Mouse (Mus musculus) lung, postnatal 14 days (tissue): ENCODE results near the gene Zbtb17.
A peak's percentile ranks its signal among the peaks of the same experiment; 100 is the strongest.

Experiments
- DNase-seq: peaks from one replicate; pipeline ENCODE4 v3.0.0; 2021

Zbtb17 gene

DNA sequence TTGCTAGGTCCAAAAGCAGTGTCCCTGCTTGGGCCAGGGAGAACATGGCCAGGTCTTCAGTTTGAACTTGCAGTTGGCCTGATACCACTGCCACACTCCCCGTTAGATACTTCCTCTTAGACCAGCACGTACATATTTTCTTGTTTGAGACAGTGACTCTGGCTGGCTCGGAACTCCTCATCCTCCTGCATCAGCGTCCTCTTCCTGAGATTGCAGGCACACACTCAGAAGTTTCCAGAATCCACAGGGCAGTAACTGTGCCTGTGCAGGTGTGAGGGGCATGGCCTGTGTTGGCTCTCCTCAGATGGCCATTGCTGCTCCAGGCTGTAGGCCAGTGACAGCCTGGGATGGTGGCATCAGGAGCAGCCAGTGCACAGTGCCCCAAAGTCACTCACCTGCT lies 16.0 kb downstream of the Zbtb17 start:
- no peak for DNase-seq

DNA sequence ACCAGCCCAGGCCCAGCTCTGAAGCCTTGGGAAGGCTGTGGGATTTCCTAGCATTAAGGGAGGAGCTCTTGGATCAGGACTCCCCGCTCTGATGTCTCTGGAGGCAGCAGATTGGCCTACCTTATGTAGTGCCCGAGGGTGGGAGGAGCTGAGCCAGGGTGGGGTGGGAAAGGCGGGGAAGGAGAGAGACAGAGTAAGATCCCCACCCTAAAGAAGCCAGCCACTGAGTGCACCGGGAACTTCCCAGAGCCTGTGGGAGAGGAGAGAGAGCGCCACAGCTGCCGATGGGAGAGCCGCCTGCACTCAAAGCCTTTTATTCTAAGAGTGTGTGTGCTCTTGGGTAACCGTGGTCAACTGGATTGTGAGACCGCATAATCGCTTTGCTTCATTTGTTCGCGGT lies 16.6 kb downstream of the Zbtb17 start:
- no peak for DNase-seq

DNA sequence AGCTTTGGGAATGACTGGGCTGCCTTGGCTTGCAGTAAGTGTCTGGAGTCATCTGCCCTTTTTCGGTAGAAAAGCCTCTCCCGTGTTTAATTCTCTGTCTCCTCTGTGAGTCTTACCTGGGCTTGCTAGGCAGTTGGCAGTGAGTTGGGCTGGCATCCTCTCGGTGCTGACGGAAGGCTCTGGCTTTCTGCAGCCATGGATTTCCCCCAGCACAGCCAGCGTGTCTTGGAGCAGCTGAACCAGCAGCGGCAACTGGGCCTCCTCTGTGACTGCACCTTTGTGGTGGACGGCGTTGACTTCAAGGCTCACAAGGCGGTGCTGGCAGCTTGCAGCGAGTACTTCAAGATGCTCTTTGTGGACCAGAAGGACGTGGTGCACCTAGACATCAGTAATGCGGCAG lies 17.1 kb downstream of the Zbtb17 start:
- no peak for DNase-seq

DNA sequence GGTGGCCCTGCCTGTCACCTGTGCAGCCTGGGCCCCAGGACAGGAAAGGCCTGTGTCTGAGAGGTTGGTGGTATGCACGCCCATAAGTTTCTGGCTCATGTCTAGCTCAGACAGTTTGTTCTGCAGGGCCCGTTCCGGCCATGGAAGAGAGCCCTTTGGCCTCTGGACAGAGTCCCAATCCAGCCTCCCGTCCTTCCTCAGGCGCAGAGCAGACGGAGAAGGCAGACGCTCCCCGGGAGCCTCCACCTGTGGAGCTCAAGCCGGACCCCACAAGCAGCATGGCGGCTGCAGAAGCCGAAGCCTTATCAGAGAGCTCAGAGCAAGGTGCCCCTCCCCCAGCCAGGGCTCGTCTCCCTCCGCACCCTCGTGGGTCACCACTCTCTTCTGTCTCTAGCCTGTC lies 19.0 kb downstream of the Zbtb17 start:
- no peak for DNase-seq

DNA sequence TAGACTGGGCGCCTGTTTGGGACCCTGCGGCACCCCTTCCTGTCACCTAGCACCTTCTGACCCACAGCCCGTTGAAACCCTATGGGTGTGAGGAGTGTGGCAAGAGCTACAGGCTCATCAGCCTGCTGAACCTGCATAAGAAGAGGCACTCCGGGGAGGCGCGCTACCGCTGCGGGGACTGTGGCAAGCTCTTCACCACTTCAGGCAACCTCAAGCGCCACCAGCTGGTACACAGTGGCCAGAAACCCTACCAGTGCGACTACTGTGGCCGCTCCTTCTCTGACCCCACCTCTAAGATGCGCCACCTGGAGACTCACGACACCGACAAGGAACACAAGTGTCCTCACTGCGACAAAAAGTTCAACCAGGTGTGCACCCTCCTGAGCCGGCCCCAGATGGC lies 20.3 kb downstream of the Zbtb17 start:
- DNase-seq: no peak

DNA sequence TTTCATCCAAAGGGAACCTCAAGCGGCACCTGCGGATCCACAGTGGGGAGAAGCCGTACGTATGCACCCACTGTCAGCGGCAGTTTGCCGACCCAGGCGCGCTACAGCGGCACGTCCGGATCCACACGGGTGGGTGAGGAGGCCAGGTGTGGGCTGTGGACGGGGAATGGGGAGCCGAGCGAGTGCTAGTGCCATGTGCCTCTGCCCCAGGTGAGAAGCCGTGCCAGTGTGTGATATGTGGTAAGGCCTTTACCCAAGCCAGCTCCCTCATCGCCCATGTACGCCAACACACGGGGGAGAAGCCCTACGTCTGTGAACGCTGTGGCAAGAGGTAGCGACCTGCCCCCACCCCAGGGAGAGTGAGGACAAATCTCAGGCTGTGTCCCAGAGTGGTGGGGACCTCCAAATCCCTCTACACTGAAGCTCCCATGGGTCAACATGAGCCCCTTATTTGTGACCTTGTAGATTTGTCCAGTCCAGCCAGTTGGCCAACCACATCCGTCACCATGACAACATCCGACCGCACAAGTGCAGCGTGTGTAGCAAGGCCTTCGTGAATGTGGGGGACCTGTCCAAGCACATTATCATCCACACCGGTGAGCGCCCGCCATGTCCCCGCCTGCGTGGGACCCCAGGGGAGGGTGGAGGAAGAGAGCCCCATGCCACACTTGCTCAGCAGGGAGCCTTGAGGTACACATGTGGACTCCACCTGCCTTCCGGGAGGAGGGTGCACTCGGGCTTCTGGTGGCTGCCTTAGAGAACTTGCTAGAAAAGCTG lies 21.2 kb downstream of the Zbtb17 start:
- DNase-seq: no peak

DNA sequence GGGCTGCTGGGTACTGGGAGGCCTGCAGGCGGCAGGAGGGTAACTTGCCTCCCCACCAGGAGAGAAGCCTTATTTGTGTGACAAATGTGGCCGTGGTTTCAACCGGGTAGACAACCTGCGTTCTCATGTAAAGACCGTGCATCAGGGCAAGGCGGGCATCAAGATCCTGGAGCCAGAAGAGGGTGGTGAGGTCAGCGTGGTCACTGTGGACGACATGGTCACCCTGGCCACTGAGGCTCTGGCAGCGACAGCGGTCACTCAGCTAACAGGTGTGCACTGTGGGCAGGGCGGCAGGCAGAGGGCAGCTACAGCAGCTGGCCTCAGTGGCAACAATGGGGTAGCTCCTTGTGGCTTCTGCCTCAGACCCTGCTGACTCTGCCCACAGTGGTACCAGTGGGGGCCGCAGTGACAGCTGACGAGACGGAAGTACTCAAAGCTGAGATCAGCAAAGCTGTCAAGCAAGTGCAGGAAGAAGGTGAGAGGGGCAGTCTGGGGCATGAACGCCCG lies 21.9 kb downstream of the Zbtb17 start:
- DNase-seq: no peak

DNA sequence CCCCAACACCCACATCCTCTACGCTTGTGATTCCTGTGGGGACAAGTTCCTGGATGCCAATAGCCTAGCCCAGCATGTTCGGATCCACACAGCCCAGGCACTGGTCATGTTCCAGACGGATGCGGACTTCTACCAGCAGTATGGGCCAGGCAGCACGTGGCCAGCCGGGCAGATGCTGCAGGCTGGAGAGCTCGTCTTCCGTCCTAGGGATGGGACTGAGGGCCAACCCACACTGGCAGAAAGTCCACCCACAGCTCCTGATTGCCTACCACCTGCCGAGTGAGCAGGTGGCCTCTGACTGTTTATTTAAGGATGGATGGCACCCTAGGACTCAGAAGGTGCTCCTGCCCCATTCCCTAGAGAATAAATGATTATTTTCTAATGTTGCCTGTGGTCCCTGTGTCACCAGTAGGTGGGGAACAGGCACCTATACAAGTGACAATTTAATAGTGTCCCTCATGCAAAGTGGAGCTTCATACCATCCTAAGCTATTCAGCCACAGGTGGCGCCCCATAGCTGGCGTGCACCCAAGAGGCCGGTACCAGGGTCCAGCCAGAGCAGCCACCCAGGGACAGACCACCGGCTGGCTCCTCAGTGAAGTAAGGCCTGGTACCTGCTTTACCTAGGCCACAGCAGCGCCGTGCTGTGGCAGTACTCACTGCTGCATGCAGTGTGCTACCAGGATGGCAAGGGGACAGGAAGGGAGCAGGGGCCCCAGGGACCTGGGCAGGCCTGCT lies 22.6 kb downstream of the Zbtb17 start:
- DNase-seq: no peak

DNA sequence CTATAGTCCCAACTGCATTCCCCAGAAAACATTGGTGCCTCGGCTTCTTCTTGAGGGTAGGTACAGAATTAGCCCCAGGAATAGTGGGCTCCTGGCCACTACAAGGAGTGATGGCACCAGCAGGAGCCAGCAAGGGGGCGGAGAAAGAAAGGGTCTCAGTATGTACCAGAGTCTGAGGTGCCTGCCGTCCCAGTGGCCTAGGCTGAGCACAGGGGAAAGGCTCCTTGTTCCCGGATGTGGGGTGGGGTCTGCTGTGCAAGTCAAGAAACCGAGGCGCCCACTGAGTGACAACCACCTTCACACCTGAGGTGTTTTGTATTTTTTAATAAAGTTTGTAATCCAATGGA lies 23.1 kb downstream of the Zbtb17 start:
- DNase-seq: no peak

DNA sequence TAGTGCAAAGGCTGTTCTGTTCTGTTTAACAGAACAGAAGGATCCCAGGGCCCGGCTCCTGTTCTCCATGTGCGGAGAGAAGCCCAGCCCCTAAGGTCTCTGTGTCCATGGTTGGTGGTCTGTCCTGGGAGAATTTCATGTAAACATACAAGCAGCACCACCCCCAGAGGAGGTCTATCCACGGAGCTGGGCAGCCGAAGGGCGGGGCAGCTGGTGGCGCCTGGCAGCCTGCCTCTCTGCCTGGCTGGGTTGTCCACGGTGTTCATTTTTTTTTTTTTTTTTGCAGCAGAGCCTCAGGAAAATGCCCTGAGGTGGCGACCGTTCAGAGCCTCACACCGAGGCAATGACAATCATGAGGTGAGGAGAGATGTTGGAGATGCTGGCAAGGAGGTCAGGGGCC lies 24.1 kb downstream of the Zbtb17 start:
- no peak for DNase-seq

DNA sequence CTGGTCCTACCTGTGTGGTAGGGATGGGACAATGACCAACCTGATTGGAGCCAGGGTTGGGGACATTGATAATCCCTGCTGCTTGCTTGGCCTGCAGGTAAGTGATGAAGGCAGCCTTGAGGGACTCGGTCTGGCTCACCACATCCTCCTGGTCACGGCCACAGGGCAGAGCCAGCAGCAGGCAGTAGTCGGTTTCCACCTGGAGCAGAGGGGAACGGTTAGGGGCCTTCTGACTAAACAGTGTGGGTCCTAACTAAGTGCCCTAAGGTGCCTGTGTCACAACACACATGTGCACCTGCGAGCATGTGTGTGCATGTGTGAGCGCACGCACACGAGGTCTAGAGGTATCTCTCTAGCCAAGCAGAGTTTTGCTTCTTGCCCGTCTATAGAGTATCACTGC lies 24.9 kb downstream of the Zbtb17 start:
- DNase-seq: no peak

DNA sequence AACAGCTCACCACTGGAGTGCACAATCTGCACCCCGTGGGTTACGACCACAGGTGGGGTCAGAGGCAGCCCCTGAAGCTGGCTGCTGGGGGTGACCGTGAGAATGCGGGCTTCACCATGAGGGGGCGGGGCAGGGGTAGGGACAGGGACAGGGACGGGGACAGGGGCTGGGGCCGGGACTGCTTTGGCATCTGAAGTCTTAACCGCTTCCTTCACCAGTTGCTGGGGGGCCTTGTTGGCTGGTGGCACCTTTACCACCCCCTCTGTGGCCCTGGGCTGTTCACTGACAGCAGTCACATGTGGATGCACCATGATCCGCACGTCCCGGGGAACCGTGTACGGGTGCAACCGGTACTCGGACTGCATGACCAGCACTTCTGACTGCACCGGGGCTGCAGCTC lies 27.0 kb downstream of the Zbtb17 start:
- no peak for DNase-seq

DNA sequence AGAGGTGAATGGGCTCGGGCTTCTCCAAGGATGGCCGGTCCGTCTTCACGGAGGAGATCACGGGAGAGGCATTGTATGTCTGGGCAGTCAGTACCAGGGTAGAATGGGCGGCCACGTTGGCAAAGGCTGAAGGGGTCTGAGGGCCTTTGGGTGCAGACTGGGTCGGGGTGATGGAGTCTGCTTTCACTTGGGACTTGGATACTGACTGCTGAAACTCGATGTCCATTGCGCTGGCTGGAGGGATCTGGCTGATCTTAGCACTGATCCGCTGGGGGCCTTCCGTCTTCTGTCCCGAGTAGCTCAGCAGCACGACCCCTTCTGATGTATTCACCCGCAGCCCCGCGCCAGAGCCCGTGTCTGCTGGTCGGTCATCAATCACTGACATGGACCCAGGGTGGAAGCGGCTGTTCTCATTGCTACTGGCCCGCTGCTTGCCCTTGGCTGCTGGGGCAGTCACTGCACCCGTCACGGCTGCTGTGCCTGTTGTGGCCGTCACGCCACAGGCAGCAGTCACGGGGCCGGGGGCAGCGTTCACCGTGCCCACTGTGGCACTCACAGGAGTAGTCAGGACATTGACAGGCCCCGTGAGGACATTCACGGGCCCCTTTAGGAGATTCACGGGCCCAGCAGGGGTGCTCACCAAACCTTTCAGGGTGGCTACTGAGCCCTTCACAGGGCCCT lies 28.3 kb downstream of the Zbtb17 start:
- DNase-seq: no peak

DNA sequence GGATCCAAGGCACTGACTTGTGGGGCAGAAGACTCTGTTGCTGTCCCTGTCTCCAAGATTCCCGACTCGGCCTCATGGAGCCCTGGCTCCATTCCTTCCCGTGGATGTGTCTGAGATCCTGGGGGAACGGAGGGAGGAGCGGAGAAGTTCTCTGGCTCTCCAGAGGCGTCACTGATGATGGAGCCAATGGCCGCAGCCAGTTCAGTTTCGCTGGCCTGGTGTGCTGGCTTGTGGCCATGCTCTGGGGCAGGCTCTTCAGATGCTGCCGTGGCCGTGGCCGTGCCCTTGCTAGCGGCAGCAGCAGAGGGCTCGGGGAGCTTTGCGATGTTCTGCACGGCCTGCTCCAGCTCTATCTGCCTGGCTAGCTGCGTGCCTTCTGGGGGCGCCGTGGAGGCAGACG lies 30.0 kb downstream of the Zbtb17 start:
- DNase-seq: no peak

DNA sequence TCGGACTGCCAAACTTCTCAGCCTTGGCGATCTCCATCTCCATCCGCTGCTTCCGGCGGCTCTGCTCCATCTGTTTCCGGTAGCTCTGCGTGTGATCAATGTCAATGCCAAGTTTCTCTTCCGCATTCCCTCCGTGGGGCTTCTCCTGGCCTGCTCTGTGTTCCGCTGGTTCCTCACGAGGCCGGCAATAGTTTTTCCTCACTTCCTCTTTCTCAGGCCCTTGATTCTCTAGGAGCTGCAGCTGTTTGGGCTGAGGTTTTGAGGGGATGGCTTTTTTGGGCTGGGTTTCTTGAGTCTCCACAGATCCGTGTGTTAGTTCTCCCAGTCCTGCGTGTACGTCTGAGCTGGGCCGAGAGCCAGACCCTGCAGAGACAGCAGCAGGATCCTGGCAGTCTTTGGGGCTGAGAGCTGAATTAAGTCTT lies 33.2 kb downstream of the Zbtb17 start:
- peak; percentile 55 for DNase-seq

DNA sequence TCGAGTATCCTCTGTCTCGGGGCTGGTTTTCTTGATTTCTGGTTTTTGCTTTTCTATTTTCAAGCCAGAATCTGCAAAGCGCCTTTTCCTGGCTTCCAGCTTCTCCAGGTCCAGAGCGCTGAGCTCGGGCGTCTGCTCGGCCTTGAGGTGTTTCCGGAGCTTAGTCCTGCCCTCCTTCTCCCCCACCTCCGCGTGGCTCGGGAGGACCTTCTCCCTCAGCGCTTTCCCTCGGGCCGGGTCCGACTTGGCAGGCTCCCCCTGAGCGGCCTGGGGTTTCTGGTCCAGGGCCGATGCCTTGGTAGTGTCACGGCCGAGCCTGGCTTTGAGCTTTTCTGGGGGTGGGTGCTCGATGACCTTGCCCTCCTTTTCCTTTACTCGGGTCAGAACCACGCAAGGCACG lies 33.8 kb downstream of the Zbtb17 start:
- no peak for DNase-seq

DNA sequence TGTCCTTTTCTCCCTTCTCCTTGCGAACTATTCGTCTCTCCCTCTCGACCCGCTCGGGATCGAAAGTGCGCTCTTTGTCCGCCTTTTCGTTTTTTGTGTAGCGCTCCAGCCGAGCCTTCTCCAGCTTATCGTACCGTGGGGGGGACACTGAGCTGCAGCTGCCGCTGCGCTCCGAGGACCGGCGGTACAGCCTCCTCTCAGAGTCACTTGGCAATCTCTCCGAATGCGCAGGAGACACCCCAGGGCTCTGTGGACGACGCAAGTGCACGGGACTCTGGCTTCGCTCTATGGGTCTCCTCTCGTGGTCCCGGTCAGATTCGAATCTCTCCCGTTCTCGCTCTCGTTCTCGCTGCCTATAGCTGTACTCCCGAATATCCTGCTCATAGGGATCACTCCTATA lies 34.3 kb downstream of the Zbtb17 start:
- no peak for DNase-seq

DNA sequence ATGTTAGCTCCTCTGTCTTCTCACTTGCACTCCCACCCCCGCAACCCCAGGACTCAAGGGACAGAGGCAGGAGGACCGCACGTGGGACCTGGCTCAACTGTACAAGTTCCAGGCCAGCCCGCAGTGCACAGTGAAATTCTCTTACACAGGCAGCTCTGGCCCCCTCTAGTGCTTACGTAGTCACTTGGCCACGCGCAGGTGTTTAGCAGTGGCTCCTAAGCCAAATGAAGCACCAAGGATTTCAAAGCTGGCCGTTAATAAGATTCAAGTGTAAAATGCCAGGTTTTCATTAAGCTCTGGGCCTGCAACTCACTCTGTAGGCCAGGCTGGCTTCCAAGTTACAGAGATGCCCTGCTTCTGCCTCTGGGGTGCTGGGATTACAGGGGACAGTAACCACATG lies 35.0 kb downstream of the Zbtb17 start:
- DNase-seq: no peak

DNA sequence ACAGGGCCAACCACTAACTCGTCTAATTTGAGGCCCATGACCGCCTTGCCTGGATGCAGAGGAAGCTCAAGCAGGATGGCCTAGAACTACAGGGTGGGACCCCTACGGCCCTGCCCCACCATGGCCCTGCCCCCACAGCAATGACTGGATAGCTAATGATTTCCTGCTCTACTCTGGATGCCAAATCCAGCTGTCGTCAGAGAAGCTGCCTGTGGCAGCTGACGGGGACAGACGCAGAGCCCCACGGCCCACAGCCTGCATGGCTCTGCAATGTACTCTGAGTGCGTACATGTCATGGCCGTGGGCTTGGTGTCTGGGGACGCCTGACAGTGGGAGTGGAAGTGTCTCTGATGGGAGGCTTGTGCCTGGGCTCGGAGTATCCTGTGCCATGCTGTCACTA lies 39.6 kb downstream of the Zbtb17 start:
- DNase-seq: no peak

DNA sequence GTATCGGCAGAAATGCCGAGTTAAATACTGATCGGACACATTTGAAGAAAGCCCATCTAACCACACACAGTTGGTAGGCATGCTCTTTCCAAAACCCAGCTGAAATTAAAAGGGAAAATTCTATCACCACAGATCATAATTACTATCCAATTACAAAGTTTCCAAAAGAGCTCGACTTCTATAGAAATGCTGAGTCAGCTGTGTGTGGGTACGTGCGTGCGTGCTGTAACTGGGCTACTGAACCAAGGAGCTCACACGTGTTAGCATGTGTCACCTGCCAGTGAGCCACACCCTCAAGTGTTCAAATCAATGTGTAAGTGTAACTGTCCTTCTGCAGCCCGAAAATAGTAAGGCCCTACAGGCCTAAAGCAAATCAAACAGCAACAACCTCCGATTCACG lies 43.1 kb downstream of the Zbtb17 start:
- no peak for DNase-seq

DNA sequence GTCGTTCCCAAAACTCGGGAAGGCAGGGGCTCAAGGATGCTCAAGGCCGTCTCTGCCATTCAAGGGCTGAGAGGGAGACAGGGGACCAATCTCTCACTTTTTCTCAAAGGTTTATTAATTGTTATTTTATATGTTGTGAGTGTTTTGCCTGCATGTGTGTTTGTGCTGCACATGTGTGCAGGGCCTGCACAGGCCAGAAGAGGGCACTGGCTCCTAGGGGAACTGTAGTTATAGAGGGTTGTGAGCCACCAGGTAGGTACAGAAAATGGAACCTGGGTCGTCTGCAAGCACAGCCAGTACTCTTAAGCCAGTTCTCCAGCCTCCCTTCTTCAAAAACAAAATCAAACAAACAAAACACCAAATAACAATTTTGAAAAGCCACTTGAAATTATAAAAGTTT lies 44.2 kb downstream of the Zbtb17 start:
- DNase-seq: no peak

DNA sequence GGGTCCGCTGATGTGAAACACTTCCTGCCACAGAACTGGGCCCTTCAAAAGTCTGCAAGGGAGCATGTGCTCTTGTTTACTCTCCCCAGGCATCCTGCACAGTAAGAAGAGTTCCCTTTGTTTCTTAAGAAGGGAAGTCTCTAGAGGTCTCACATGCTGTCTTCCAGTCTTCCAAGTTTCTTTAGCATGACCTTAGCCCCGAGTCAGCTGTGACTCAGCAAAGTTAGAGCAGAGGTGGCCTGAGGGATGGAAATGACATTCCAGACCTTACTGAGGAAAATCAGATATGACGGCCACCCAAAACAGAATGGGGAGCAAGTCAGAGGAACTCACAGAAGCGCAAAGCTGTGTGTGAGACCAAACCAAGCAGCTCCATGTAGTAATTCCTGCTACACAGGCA lies 56.2 kb downstream of the Zbtb17 start:
- no peak for DNase-seq

DNA sequence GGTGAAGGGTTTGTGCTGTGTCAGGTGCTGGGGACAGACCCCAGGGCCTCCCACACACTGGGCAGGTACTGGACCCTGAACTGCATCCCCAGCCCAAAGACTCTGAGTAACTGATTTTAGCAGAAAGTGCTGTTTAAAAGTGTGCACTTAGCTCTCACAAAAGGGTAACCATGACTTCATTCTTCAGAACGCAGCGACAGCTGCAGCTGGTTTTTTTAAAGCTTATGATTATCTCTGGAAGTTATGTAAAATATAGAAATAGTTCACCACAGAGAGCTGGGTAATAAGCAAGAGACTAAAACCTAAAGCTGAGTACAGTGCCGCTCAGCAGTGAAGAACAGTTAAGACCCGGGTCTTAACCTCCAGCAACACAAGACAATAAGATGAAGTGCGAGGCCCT lies 56.6 kb downstream of the Zbtb17 start:
- no peak for DNase-seq

DNA sequence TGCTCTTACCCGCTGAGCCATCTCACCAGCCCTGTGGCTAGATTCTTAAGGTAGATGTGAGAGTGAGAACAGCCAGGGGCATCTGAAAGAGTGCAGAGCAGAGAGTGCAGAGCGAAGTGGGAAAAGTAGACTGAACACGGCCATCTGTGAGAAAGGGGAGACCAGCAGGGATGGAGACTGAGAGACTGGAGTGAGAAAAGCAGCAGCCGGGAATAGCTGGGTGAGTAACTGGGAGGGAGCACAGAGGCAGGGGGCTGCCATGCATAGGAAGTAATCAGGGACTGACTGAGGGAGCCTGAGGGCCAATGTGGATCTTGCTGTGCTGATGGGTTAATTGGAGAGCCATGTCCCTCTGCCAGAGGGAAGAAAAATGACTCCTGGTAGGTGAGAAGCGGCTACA lies 58.3 kb downstream of the Zbtb17 start:
- no peak for DNase-seq
